Mouse (Mus musculus) CH12.LX (cell line): ENCODE measurements around the gene Hectd1.

Source experiments
- CTCF ChIP-seq, 2 experiments: IDR thresholded peaks in 1 of 2; conservative IDR thresholded peaks in 1 of 2; 2 replicates each; pipeline ENCODE4 v1.5.1; 2011 to 2012; ENCODE audit warnings: low read depth in 2 of 2, low read length in 2 of 2, improper control_type of control experiment in 1 of 2, inconsistent platforms in 1 of 2, mild to moderate bottlenecking in 1 of 2, moderate library complexity in 1 of 2
- EP300 ChIP-seq: IDR thresholded peaks from 2 replicates; pipeline ENCODE4 v1.6.1; 2011; ENCODE audit warnings: low read length, improper control_type of control experiment
- GABPA ChIP-seq: IDR thresholded peaks from 2 replicates; pipeline ENCODE4 v1.6.1; 2012; ENCODE audit warnings: low read depth, low read length, improper control_type of control experiment, inconsistent platforms; ENCODE audit not compliant: insufficient replicate concordance
- MEF2A ChIP-seq: IDR thresholded peaks from 2 replicates; pipeline ENCODE4 v1.6.1; 2014; ENCODE audit warnings: low read depth, mild to moderate bottlenecking, inconsistent platforms, low read length, improper control_type of control experiment, borderline replicate concordance
- NRF1 ChIP-seq: IDR thresholded peaks from 2 replicates; pipeline ENCODE4 v1.6.1; 2014; ENCODE audit warnings: low read depth, mild to moderate bottlenecking, inconsistent platforms, low read length, improper control_type of control experiment, moderate library complexity
- POLR2A ChIP-seq: IDR thresholded peaks from 2 replicates; pipeline ENCODE4 v1.6.1; 2011; ENCODE audit warnings: low read depth, mild to moderate bottlenecking, improper control_type of control experiment, low read length
- SMC3 ChIP-seq: IDR thresholded peaks from 2 replicates; pipeline ENCODE4 v1.6.1; 2011; ENCODE audit warnings: low read depth, low read length, improper control_type of control experiment
- TCF12 ChIP-seq: IDR thresholded peaks from 2 replicates; pipeline ENCODE4 v1.6.1; 2014; ENCODE audit warnings: low read depth, mild to moderate bottlenecking, inconsistent platforms, low read length, improper control_type of control experiment

- no peak for TF ChIP-seq MEF2A
- no peak for TF ChIP-seq EP300
- TF ChIP-seq CTCF (conservative IDR thresholded peaks at IDR 0.05 in 1 of 2, IDR thresholded peaks at IDR 0.05 in 1 of 2; ENCODE audit: low read depth in 2 of 2, low read length in 2 of 2): no peak
- no peak for TF ChIP-seq NRF1
- no peak for TF ChIP-seq GABPA
- no peak for TF ChIP-seq SMC3
- no peak for TF ChIP-seq POLR2A
- TF ChIP-seq TCF12: no peak
Measured at GRCm38 (mm10) chr12:51755938-51756598, 73.3 kb downstream of the Hectd1 start.
